Mouse (Mus musculus) embryonic fibroblast, embryonic 13.5 days (primary cell): Measurements from ENCODE around the gene Ncln.

ENCODE experiments used
- CTCF ChIP-seq: IDR thresholded peaks from 2 replicates; pipeline ENCODE4 v1.5.1; 2011; ENCODE audit warnings: mild to moderate bottlenecking, control low read depth, low read length, moderate library complexity, borderline replicate concordance; ENCODE audit not compliant: insufficient read depth
- POLR2A ChIP-seq: IDR thresholded peaks from 2 replicates; pipeline ENCODE4 v1.6.1; 2011; ENCODE audit warnings: low read depth, mild to moderate bottlenecking, control low read depth, low read length, moderate library complexity

- TF ChIP-seq CTCF, result no peak
- no peak for TF ChIP-seq POLR2A
Observed at GRCm38 (mm10) chr10:81455181-81455895, 40.9 kb downstream of the Ncln start, which contains the start of gene Nfic.
